Mouse (Mus musculus): ENCODE results near the gene Nepn.

The Nepn gene

DNA sequence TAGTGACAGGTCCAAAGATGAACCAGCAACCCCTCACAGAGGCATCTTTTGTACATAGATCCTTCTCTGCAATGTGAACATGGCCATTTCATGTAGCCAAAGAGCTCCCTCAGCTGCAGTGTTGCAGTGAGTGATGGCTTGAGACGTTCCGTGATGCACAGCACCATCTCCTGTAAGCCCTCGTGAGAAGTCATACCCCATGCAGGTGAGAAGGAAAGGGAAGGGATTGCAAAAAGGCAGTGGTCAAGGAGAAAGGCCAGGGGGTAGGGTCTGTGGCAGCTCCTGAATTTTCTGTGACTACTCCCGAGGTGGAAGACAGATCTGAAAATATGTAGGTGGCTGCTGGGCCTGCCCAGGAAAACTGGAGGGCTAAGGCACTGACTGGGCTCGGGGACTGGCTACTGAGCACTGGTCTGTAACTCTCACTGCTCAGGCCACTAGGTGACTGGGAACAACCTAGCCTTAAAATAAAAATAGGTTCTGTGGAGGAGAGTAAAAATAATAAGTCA lies at the start of gene Nepn:
Nepn (plus strand) TSS at position 51 of the 509 bp plus-strand sequence.
- DNase-seq, result no peak

DNA sequence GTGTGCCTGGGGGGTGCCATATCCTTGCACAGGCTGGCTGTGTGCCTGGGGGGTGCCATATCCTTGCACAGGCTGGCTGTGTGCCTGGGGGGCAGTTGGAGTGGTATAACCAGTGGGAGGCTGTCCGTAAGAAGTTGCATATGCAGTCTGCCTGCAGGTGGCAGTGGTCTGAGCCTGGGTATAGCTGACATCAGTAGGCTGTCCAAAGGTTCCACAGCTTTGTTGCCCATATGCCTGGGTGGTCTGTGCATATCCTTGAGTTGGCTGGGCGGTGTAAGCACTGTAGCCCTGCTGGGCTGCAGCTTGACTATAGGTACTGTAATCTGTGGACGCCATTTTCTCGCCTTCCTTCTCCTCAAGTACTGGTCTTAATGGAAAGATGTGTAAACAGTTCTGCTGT lies 45.4 kb upstream of the Nepn start:
- DNase-seq, result peak; percentile 19

DNA sequence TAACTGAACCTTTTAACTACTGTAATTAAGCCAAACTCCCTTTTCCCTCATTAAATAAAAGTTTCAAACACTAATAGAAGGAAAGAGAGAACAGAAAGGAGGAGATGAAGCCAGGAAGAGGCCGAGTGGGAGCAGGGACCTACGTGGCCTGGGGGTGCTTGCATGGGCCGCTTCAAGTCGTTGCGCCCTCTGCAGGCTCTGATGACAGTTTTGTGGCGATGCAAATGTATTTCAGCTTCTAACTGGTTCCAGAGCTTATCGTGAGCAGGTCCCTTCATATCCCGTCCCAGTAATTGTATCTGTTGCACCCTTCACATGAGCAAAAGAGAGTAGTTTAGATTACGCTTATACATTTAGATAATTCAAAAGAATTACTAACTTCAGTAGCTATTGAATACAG lies 35.6 kb upstream of the Nepn start:
- DNase-seq, result no peak

DNA sequence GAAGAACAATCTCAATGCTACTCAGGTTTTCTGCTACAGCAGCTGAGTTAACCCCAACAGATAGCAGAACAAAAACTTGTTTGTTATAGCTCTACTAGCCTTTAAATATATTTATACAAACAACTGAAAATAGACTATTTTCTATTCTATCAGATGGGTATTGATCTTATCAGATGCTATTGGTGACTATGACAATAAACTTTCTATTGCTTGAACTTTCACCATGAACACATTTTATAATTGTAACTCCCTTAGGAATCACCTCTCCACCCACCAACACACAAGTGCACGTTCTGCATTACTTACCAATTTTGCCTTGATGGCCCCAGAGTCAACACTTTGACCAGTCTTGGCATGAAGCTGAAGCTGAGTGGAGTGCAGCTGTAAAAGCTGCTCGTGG lies 30.3 kb upstream of the Nepn start, which contains the start of gene Gm26741:
Gm26741 (plus strand) TSS at position 301 of the 400 bp plus-strand sequence.
- no peak for DNase-seq

DNA sequence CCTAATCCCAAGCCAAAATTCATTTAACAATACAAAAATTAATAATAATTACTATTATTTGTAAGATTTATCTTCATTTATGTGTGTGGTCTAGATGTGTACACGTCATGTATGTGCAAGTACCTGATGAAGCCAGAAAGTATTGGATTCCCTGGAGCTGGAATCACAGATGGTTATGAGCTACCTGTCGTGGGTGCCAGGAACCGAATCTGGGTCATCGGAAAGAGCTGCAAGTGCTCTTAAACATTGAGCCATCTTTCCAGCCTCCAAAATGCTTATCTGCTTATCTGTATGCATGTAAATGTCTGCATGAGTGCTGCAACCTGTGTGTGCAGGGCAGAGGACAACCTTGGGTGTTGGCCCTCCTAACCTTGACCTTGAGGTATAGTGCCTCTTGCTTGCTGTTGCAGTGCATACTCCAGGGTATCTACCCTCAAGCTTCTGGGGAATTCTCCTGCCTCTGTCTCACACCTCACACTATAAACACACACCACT lies 28.5 kb upstream of the Nepn start:
- DNase-seq, result no peak

DNA sequence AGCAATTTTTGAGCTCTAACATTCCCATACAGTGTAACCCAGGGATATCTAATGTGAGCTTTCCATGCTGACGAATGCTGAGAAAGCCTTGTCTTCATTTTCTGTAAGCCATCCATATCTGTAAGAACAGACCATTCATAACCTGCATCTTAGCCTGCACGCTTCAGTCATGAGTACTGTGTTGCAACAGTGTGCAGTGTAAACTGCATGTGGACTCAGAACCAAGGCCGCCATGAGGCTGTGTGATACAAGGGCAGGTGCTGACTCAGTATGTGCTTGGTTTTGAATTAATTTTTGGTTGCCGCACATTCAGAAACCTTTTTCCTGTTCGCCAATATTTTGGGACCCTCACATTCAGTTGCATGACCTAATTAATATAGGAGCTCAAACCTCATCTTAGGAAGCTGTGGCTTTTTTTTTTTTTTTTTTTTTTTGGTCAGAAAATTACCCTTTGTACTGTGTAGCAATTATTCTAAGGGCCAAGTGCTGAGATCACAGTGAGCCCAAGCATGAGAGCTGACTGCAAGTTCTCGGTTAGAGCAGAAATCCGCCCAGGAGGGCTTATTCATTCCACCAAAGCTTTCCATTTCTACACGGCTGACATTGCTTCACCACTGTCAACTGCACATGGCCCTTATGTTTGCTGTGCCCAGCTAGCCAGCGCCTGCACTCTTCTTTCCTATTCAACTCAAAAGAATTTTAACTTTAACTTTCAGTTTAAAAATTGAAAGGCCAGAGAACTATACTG lies 27.7 kb upstream of the Nepn start:
- DNase-seq, result no peak

DNA sequence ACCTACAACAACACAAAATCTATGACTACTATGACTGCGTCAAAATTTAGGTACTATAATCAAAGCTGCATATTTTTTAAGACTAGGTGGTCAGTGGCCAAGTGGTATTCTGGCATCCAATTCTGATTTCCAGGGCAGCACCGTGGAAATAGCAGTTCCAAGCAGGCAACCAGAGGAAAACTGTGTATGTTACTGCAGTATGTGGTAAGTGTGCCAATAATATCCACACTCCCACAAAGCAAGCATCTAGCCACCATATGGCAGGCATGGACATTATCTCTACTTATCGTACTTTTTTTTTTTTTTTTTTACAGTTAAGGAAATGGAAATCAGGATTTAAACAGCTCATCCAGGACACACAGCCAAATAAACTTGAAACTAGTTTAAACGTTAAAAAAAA lies 20.4 kb upstream of the Nepn start:
- no peak for DNase-seq

DNA sequence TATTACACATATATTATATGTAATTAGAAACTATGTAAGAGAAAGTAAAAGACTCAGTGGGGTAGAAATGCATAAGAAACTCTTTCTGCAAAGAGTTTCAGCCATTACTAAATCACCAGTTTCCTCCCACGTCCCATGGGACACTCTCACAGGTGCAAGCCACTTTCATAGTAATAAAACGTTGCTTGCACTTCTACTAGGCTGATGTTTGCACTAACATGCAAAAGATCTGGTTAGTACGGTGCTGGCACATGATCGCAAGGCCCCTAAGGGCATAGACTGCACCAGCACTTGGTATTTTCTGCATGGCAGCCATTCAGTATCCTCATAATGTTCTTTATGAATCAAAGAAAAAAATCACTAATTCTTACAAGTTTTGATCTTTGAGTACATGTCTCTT lies 14.9 kb upstream of the Nepn start:
- peak; percentile 20 for DNase-seq

DNA sequence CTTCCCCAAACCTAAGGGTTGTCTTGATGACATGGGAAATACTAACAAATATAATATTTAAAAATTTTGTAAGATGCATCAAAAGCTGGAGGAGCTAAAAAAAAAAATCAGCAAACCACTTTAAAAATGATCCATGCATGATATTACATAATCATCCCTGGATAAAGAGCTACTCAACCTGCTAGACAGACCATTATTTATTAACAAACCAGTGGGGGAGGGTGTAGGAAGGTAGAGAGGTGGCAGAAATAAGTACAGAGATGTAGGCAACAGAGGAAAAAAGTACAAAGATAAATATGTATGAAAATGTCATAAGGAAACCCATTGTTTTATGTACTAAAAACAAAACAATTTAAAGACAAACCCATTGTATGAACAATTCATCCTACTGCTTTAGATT lies 14.1 kb upstream of the Nepn start:
- no peak for DNase-seq

DNA sequence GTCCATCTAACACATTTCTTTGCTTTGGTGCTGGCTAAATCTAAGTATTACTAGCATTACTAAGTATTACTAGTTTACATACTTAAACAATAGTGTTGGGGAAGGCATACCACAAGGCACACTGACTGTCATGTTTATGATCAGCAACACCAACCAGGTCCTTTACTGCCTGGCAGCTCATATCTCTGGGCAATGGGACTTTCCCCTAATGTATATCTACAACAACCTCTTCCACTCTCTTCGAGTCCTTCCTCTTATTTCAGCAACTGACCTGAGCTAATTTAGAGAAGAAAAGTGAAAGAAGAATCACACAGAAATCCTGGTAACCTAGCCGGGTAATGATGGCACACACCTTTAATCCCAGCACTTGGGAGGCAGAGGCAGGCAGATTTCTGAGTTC lies 12.3 kb upstream of the Nepn start:
- no peak for DNase-seq

DNA sequence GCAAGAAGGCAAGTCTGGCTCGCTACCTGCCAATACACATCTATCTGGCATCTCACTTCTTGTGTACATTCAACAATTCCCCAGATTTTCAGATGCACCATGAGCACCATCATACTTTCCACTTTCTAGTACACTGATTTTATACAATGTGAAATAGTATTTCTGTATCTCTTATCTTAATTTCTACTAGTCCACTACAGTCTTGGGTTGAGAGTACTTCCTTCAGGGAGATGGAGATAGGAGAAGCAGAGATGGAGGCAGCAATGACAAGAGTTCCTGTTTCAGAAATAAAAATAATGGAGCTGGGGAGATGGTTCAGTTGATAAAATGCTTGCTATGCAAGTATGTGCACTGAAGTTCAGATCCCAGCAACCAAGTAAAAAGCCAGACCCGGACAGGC lies 11.0 kb upstream of the Nepn start:
- DNase-seq, result no peak

DNA sequence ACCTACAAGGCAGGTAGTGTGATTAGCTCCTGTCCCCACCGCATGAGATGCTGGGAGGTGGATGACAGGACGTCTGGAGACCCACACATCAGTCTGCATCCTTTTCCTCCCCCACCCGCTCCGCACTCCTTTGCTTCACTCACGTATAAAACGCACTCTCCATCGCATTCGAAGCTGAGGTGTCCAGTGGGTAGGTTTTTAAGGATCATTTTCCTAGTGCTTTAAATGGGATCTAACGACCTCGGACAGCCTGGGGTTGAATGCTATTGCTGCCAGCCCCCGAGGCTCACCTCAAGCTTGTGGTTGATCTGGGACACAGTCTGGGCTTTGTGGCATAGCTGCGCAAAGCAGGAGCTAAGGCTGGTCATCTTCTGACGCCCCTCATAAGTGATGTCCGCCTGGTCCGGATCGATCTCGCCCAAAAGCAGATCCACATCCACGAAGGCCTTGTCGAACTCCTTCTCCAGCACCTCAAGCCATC lies 7.4 kb upstream of the Nepn start:
- peak; percentile 19 for DNase-seq

DNA sequence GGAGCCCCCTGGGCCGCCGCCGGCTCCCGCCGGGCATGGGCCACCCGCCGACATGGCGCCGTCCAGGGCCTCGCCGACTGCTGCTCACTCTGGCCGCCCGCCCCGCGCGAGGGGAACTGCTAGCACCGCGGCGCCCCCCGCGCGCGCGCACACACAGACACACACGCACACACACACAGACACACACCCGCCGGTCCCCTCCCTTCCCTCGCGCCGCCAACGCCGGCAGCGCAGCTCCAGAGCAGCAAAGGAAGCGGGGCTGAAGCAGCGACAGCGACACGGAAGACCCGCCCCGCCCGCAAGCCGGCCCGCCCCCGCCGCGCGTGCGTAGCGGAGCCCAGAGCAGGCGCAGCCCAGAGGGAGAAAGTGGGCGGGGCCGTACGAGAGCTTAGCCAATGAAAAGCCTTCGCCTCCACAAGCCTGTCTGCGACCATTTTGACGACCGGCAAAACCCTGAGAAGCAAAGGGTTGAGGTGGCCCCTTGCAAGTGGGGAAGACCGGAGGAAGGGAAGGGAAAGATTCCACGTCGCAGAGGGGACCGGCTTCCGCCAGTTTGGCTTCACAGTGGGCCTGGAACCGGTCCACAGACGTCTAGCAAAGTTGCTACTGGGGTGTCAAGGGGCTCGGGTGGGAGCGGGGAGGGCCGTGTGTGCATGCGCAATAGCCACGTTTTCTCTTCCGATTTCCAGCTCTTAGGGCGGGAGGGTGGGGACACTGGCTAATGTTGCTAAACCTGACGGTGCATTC lies 6.8 kb upstream of the Nepn start, which contains the start of gene Gopc:
Gopc (minus strand) TSS at position 280 of the 747 bp plus-strand sequence.
- DNase-seq, result peak; percentile 99

DNA sequence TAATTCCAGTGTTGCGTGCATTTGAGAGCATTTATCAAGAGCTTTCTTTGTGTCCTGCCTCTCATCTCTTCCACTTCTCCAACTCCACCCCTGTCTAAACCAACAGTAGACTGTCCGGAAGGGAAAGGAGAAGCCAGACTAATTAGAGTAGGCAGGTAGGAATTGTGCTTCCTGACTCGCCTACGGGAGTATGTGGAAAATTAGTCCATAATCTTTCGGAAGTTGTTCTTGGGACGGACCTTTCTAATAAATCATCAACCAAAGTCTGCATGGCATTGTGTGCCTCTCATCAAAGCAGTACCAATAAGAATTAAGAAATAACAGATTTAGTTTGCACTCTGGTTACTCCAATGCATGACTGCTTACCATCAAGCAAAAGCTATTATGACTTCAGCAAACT lies 5.8 kb upstream of the Nepn start:
- no peak for DNase-seq

DNA sequence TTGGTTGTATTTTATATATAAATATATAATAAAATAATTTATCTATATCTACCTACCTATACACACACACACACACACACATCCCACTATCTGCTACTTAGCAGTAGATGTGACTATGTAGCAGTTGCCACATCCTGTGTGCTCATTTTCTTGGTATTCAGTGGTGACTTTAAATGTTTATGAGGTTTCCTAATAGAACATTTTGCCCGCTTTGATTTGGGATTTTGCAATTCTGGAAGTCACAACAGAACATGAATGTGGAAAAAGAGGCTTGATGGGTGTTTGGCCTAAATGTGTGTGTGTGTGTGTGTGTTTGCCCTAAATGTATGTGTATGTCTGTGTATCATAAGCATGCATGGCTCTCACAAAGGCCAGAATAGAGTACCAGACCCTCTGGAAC lies 5.2 kb upstream of the Nepn start:
- DNase-seq, result peak; percentile 9

DNA sequence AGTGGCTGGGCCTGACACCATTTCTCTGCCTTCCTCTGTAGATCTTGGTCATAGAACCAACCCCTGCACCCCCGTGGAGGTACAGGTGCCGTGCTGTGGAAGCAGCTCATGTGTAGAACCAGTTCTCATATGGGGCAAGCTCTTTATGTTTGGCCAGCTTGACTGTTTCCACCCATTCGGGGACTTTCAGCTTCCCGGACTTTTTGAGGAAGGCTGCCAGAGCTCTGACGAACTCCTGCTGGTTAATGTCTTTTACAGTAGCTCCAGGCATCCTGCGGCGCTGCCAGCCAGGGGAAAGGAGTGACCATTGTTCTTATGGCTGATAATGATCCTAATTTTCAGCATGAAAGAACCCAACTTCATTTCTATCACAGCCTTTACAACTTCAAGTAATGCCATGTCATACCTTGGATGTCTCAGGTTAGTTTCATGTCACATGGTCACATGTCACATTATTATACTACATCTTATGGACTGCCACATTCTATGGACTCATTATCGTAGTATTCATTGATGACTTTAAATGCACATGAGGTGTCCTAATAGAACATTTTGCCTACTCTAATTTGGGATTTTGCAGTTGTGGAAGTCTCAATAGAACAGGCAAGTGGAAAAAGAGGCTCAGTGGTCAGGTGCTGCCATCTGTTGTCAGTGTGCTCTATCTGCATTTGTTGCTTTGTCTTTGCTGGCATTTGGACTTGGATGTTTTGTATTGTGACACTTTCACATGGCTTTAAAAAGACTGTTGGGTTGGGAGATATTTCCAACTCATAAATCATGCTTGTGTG lies 3.8 kb upstream of the Nepn start:
- DNase-seq, result peak; percentile 68

DNA sequence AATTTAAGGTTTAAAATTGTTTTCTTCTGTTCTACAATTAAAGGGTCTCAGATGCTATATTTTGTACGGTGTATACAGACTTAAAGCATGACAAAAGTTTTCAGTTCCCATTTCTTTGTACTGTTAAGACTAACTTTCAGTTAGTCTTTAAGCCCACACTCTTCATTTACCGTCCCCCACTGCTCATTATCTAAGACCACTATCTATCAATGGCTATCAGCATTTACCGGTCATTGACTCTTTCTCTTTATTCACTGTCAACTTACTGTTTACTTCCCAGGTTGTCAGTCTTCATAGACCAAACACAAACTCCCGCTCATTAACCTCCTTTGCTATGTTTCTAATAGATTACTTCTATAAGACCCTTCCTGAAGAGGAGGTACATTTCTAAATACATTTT lies 1.6 kb upstream of the Nepn start:
- DNase-seq, result no peak

DNA sequence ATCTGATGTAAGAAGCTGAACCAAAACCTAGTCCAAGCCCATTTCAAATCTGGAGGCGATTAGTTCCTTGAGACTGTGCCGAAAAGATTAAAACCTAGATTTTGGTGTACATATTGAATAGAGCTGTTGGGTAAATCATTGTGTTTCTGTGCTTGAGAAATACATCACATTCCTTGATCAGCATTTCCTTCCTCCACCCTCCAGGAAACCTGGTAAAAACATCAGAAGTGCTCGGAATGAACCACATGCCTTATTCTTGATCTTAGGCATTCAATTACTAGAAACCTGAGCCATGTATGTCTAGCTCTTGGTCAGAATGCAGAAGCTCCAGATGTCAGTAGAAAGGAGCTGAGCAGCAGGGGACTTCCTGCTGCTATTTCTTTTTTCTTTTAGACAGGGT lies 666 bp downstream of the Nepn start:
- no peak for DNase-seq

DNA sequence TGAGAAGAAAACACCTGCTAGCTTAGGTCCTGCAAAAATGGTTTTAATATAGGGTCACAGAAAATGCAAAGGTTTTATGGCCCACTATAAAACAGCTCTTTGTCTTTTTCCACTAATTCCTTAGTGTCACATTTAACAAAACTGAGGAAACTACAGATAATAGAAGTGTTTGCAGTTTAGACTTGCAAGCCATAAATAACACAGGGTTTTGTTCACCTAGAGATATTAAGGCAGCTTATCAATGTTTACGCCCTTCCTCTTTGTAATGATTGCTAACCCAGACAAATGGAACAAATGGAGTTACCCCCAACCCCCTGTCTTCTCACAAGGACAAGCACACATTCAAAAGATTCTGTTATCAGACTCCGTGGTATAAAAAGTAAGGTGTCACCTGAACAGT lies 2.4 kb downstream of the Nepn start:
- DNase-seq, result no peak

DNA sequence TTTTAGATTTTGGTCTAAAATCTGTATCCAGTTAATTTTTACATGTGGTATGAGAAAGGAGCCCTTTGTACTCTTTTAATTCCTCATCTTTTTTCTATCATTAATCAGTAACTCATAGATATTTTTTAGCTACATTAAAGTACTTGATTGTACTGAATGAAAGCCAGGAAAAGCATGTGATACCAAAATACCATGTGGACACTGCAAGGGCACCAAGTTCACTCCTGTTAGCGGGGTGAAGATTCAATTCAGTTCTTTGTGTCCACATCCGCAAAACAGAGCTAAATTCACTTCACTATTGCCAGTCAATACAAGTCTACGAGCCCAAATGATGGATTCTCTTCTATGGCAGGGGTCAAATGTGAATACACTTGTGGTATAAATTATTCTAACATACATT lies 7.9 kb downstream of the Nepn start:
- no peak for DNase-seq

DNA sequence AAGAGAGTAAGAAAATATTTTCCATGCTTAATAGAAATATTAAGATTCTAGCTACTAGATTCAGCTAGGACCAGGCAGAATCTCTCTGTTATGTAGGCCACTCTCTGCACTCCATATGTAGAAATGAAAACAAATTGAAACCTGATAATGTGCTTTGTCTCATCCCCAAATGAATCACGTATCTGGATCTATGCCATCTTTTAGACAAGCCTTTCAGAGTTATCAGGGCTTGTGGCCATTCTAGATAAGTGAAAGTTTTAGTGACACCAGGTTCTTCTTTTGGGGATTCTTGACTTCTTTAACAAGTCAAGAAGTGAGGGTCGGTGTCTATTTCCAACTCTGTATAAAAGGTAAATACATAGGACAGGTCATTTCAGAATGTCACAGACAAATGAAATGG lies 9.9 kb downstream of the Nepn start:
- no peak for DNase-seq

DNA sequence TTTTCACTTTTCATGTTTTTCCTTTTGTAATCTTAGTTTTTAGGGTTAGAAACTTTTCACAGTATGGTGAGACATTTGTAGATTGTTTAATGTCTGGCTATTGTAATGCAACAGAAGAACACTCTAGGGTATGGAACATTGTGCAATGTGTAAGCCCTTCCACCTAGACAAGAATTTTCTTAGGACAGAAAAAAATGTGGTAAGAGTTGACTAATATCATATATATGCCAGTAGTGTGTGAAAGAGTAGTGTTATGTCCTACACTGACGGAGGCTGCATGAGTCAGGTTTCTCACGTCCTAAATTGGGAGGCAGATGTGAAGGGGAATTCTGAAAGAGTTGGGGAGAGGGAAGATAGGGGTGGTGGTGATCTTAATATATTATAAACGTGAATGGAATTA lies 10.9 kb downstream of the Nepn start:
- no peak for DNase-seq

DNA sequence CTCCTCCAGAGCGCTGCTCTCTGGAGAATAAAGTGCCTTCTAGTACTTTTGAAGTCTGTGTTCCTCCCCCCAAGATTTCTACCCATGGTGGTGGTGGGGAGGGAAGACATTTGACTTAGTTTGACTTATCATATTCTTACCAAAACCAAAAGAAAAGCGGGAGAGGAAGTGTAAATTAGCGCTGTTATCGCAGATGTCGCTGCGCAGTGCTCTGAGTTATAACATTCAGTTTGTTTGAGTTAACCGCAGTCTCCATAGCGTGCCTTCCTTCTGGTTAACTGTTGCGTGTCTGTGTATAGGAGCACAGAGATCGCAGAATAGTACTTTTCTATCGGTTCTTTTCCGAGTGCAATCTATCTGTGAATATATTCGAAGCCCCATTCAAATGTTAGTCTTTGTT lies 16.4 kb downstream of the Nepn start:
- DNase-seq, result no peak
